Mouse (Mus musculus) lung, embryonic 15.5 days (tissue): ENCODE measurements around the gene Ccdc8. TPM values are rescaled to one million over a fixed set of nuclear protein-coding genes. Genes with fewer than 3 reads are reported as not detected.

Experiments used
- ATAC-seq: fragments of 200-750 bp; cut with Nextera tagmentation; 2 replicates; pipeline ENCODE4 v1.8.0; 2017; ENCODE audit warnings: moderate number of reproducible peaks, borderline replicate concordance; ENCODE audit not compliant: low FRiP score, low TSS enrichment; ENCODE audit errors: extremely low read depth
- H3K27ac ChIP-seq: fragments of 300-500 bp; sonication (generic); 2 replicates; pipeline ENCODE4 v1.5.1; 2015; ENCODE audit warnings: moderate library complexity, mild to moderate bottlenecking, inconsistent platforms
- H3K27me3 ChIP-seq: fragments of 300-500 bp; sonication (generic); 2 replicates; pipeline ENCODE4 v1.6.1; 2015; ENCODE audit warnings: inconsistent platforms
- H3K36me3 ChIP-seq: fragments of 300-500 bp; sonication (generic); 2 replicates; pipeline ENCODE4 v1.6.1; 2015; ENCODE audit warnings: inconsistent platforms
- H3K4me1 ChIP-seq: fragments of 300-500 bp; sonication (generic); 2 replicates; pipeline ENCODE4 v1.6.1; 2015; ENCODE audit warnings: inconsistent platforms
- H3K4me2 ChIP-seq: fragments of 300-500 bp; sonication (generic); 2 replicates; pipeline ENCODE4 v1.6.1; 2015; ENCODE audit warnings: inconsistent platforms, mild to moderate bottlenecking, moderate library complexity
- H3K4me3 ChIP-seq: fragments of 300-500 bp; sonication (generic); 2 replicates; pipeline ENCODE4 v1.5.1; 2015; ENCODE audit warnings: mild to moderate bottlenecking, inconsistent platforms
- H3K9ac ChIP-seq: fragments of 300-500 bp; sonication (generic); 2 replicates; pipeline ENCODE4 v1.6.1; 2015; ENCODE audit warnings: inconsistent platforms
- H3K9me3 ChIP-seq: fragments of 300-500 bp; sonication (generic); 2 replicates; pipeline ENCODE4 v1.6.1; 2016; ENCODE audit warnings: inconsistent platforms
- WGBS: fragments of 180-500 bp; shearing (Covaris S2); methylation state at CpG from one replicate; pipeline ENCODE4 v1.1.7; 2015; 5-methylcytosine and 5-hydroxymethylcytosine counted together
- polyA plus RNA-seq: library from polyadenylated mRNA; unstranded; fragments of >200 nt; fragmentation: Nextera tagmentation; extraction: Ambion mirVana; gene quantifications from 2 replicates; pipeline ENCODE4 v1.2.1, GENCODE M21; 2015

Ccdc8 gene
- polyA plus RNA-seq, 1 experiment from 2014 or later, result 34.9 TPM

DNA sequence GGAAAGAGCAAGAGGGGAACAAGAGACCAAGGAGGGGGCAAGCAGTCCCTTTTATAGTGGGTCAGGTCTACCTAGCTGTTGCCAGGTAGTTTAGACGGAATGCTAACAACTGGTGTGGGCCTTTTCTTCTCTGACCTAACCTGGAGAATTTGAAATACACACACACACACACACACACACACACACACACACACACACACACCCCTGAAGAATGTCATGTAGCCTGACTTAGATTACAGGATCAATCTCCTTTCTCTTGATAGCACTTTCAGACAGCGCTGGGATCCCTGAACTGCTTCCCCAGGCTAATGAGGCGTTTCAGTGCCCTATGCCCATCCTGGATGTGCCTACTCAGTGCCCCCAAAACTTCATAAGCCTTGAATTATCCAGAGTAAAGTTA is 13.9 kb upstream of the Ccdc8 start:
- H3K4me2 ChIP-seq, result no peak overlapping the region
- H3K4me3 ChIP-seq, result no peak overlapping the region
- ATAC-seq, result no peak
- 91% methylated on average over 3 of the region's 3 CpGs for WGBS
- no peak overlapping the region for H3K9ac ChIP-seq
- H3K9me3 ChIP-seq, result no peaks in the 10 kb centered on the region
- no peak overlapping the region for H3K27ac ChIP-seq
- H3K27me3 ChIP-seq, result no peaks in the 10 kb centered on the region
- peaks cover 31% of the 10 kb centered on the region for H3K4me1 ChIP-seq
- no peaks in the 10 kb centered on the region for H3K36me3 ChIP-seq

DNA sequence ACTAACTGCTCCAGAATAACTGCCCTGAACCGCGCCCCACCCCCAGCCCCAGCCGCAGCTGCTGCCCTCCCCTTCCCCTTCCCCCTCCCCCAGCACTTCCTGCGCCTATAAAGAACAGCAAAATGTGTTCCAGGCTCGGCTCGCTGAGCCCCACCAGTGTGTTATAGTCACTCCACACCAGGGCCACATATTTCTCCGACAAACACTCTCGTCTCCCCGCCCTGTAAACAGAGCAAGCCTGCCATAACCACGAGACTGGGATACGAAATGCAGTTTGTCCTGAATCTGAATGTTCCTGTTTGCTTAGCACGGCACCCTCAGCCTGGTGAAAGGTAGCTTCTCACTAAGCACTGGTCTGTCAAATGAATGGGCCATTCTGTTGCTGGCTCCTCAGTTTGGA is 12.2 kb upstream of the Ccdc8 start:
- Histone ChIP-seq H3K9ac (peak overlapping the region; percentile 14; the same call in 1 of the 2 replicates), H3K4me3 (peak overlapping the region; percentile 23), H3K9me3 (no peaks in the 10 kb centered on the region), H3K4me1 (peaks cover 18% of the 10 kb centered on the region), H3K27ac (peak overlapping the region; percentile 78), H3K27me3 (no peaks in the 10 kb centered on the region), H3K36me3 (no peaks in the 10 kb centered on the region), H3K4me2 (peak overlapping the region; percentile 51)
- 0% methylated on average over 12 of the region's 12 CpGs for WGBS
- peak; percentile 81 for ATAC-seq

- no peak within 1 kb of the TSS for H3K4me2 ChIP-seq
- WGBS, result 25% methylated on average over 26 of the region's 26 CpGs
Measured at GRCm38 (mm10) chr7:16982859-16983568, 9.5 kb upstream of the Ccdc8 start, which contains the start of gene Gm42372. Gene Gm42372, plus strand, starts transcription at chr7:16983086.

GRCm38 (mm10) chr7:16987541-16988149 is 4.9 kb upstream of the Ccdc8 start:
- H3K4me1 ChIP-seq, result peaks cover 40% of the 10 kb centered on the region
- H3K27me3 ChIP-seq, result no peaks in the 10 kb centered on the region
- no peak for ATAC-seq
- no peak overlapping the region for H3K27ac ChIP-seq
- H3K4me2 ChIP-seq, result no peak overlapping the region
- WGBS, result 35% methylated on average over 7 of the region's 7 CpGs
- no peaks in the 10 kb centered on the region for H3K36me3 ChIP-seq
- H3K4me3 ChIP-seq, result no peak overlapping the region
- H3K9ac ChIP-seq, result no peak overlapping the region
- H3K9me3 ChIP-seq, result no peaks in the 10 kb centered on the region

More at GRCm38 (mm10) chr7:16982859-16983568, 9.5 kb upstream of the Ccdc8 start, which contains the start of gene Gm42372:
- H3K4me1 ChIP-seq, result peaks cover 22% of the 10 kb centered on the region
- no peaks in the 10 kb centered on the region for H3K9me3 ChIP-seq
- no peak within 1 kb of the TSS for H3K27ac ChIP-seq
- no peak within 1 kb of the TSS for H3K9ac ChIP-seq
- no peak for ATAC-seq
- no peaks in the 10 kb centered on the region for H3K27me3 ChIP-seq
- no peaks in the 10 kb centered on the region for H3K36me3 ChIP-seq
- H3K4me3 ChIP-seq, result no peak within 1 kb of the TSS

- WGBS, result 35% methylated on average over 3 of the region's 3 CpGs
- H3K4me2 ChIP-seq, result no peak overlapping the region
- peaks cover 39% of the 10 kb centered on the region for H3K4me1 ChIP-seq
- H3K9me3 ChIP-seq, result no peaks in the 10 kb centered on the region
- ATAC-seq, result no peak; the same call in 1 of the 2 replicates
- no peak overlapping the region for H3K27ac ChIP-seq
- H3K9ac ChIP-seq, result no peak overlapping the region
- no peaks in the 10 kb centered on the region for H3K36me3 ChIP-seq
- no peaks in the 10 kb centered on the region for H3K27me3 ChIP-seq
- no peak overlapping the region for H3K4me3 ChIP-seq
Measured at GRCm38 (mm10) chr7:16988405-16988804, 4.1 kb upstream of the Ccdc8 start.

DNA sequence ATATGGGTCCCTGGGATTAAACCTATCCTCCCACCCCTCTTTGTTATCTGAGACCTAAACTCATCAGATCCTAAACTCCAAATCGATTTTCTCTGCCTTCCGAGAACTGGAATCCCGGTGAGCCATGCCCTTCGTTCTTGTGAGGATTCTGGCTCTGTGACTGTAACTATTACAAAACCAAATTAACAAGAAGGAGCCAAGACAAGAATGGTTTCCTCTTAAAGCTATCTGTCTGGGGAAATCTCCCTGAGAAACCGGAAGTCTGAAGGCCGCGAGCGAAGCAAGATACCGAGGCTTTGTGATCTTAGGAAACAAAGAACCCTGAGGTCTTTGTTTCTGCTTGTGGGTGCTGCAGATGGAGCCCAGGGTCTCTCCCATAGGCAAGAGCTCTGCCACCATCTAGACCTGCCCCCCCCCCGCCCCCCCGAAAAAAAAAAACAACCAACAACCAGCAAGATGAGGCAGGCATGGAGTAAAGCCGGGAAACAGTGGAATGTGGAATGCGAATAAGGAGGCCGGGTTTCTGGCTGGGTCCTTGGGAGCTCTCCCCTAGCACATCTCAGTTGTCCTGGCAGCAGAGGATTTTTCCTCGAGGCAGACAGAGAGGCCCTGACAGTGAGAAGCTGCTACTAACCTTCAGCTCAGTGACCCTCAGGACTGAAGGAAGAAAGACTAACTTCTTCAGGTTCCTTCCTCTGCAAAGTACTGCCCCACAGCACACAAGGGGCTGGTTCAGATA is 2.3 kb upstream of the Ccdc8 start:
- Histone ChIP-seq H3K27me3 (no peaks in the 10 kb centered on the region), H3K27ac (peak overlapping the region; percentile 92), H3K36me3 (no peaks in the 10 kb centered on the region), H3K4me1 (peaks cover 45% of the 10 kb centered on the region), H3K4me3 (no peak overlapping the region), H3K9ac (no peak overlapping the region), H3K9me3 (no peaks in the 10 kb centered on the region), H3K4me2 (no peak overlapping the region)
- ATAC-seq, result no peak
- WGBS, result 27% methylated on average over 15 of the region's 15 CpGs

GRCm38 (mm10) chr7:16991681-16992450 is 642 bp upstream of the Ccdc8 start:
- Histone ChIP-seq H3K27ac (peak overlapping the region; percentile 92), H3K4me2 (peak overlapping the region; percentile 36), H3K36me3 (peaks cover 9% of the 10 kb centered on the region; the same call in 1 of the 2 replicates), H3K9me3 (no peaks in the 10 kb centered on the region), H3K27me3 (no peaks in the 10 kb centered on the region), H3K9ac (peak overlapping the region; percentile 27; the same call in 1 of the 2 replicates), H3K4me3 (no peak overlapping the region), H3K4me1 (peaks cover 62% of the 10 kb centered on the region)
- ATAC-seq, result peak; percentile 55
- WGBS, result 33% methylated on average over 18 of the region's 18 CpGs

- Histone ChIP-seq H3K4me2 (peak overlapping the region; percentile 78), H3K4me1 (peaks cover 68% of the 10 kb centered on the region), H3K27ac (peak overlapping the region; percentile 92), H3K4me3 (peak overlapping the region; percentile 72), H3K27me3 (no peaks in the 10 kb centered on the region), H3K9ac (peak overlapping the region; percentile 82), H3K9me3 (no peaks in the 10 kb centered on the region), H3K36me3 (peaks cover 25% of the 10 kb centered on the region)
- ATAC-seq, result peak; percentile 96
- WGBS, result under 1% methylated on average over 27 of the region's 27 CpGs
Measured at GRCm38 (mm10) chr7:16993651-16994399, 1.3 kb downstream of the Ccdc8 start.

- Histone ChIP-seq H3K4me3 (peak overlapping the region; percentile 72), H3K27me3 (no peaks in the 10 kb centered on the region), H3K36me3 (peaks cover 28% of the 10 kb centered on the region), H3K4me1 (peaks cover 71% of the 10 kb centered on the region), H3K27ac (peak overlapping the region; percentile 92), H3K9me3 (no peaks in the 10 kb centered on the region), H3K9ac (peak overlapping the region; percentile 82), H3K4me2 (peak overlapping the region; percentile 78)
- 3% methylated on average over 20 of the region's 20 CpGs for WGBS
- no peak for ATAC-seq
Measured at GRCm38 (mm10) chr7:16994400-16994799, 1.9 kb downstream of the Ccdc8 start.

- no peaks in the 10 kb centered on the region for H3K9me3 ChIP-seq
- peaks cover 66% of the 10 kb centered on the region for H3K4me1 ChIP-seq
- H3K27ac ChIP-seq, result no peak overlapping the region
- 71% methylated on average over 4 of the region's 4 CpGs for WGBS
- peaks cover 37% of the 10 kb centered on the region for H3K36me3 ChIP-seq
- ATAC-seq, result no peak
- no peaks in the 10 kb centered on the region for H3K27me3 ChIP-seq
- peak overlapping the region; percentile 78 for H3K4me2 ChIP-seq
- peak overlapping the region; percentile 72 for H3K4me3 ChIP-seq
- peak overlapping the region; percentile 82 for H3K9ac ChIP-seq
Measured at GRCm38 (mm10) chr7:16995345-16995744, 2.8 kb downstream of the Ccdc8 start.

- ATAC-seq, result no peak
- Histone ChIP-seq H3K9me3 (no peaks in the 10 kb centered on the region), H3K4me3 (no peak overlapping the region), H3K27ac (no peak overlapping the region), H3K4me1 (peaks cover 47% of the 10 kb centered on the region), H3K36me3 (peaks cover 57% of the 10 kb centered on the region), H3K4me2 (no peak overlapping the region), H3K27me3 (no peaks in the 10 kb centered on the region), H3K9ac (no peak overlapping the region)
- 49% methylated on average over 4 of the region's 4 CpGs for WGBS
Measured at GRCm38 (mm10) chr7:16999233-16999632, 6.7 kb downstream of the Ccdc8 start.
